Mouse (Mus musculus): ENCODE results near the gene Gm7030.
"Not testable (repeated sequence)": the region's sequence is repeated elsewhere in the genome, so short reads cannot be mapped to it uniquely, and the experiment has no call there.

GRCm38 (mm10) chr17:36146937-36147336 lies 17.7 kb upstream of the Gm7030 start:
- not testable (repeated sequence) for TF ChIP-seq POLR2A (IDR thresholded peaks at IDR 0.05; ENCODE audit: borderline replicate concordance, control insufficient read depth, low read depth, low read length); CTCF (IDR thresholded peaks at IDR 0.05; ENCODE audit: control insufficient read depth, insufficient read depth, low read length)
